Mouse (Mus musculus): ENCODE measurements around the gene Ano9. TPM values are rescaled to one million over a fixed set of nuclear protein-coding genes. Genes with fewer than 3 reads are reported as not detected.

Gene Ano9
- polyA plus RNA-seq, 1 experiment from 2014 or later = 2.1 TPM

DNA sequence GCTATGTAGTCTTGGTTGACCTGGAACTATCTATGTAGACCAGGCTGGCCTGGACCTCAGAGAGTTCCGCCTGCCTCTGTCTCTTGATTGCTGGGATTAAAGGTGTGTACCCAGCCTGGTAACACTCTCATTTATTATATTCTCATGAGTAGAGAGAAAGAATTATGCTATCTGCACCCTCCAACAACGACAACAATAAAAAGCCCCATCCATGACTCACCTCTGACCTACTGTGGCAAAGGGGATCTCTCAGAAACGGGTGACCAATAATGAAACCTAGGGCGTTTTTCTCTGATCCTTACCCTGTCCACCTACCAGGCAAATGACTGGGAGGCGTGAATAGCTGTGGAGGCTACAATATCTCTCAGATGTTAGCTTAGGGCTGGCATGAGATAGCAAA is 20.4 kb downstream of the Ano9 start:
- H3K4me3 ChIP-seq = no peak overlapping the region
- no peak overlapping the region for H3K9ac ChIP-seq
- no peaks in the 10 kb centered on the region for H3K36me3 ChIP-seq
- no peaks in the 10 kb centered on the region for H3K9me3 ChIP-seq
- no peak for ATAC-seq (ENCODE audit: low FRiP score, low read depth)
- no peak overlapping the region for H3K4me2 ChIP-seq (replicated peaks)
- H3K27me3 ChIP-seq = peaks cover 56% of the 10 kb centered on the region
- H3K27ac ChIP-seq = no peak overlapping the region
- H3K4me1 ChIP-seq = peaks cover 19% of the 10 kb centered on the region
- WGBS = 78% methylated on average over 5 of the region's 5 CpGs

DNA sequence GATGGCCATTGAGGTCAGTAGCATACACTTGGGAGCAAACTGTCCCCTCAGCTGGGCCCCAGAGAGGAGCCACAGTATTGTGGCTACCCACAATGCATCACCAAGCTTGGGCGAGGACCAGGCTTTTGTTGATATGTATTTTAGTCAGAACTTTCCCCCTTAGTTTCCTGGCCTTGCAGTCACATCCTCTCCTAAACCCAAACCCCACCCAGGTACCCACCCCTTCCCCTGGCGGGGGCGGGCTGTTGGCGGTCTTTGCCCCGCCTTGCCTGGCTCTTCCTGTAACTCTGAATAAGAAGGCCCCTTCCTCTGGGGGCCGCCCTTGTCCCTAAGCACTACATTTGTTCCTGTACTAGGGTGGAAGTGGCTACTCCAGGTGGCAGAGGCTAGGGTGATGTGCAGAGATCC is 21.0 kb downstream of the Ano9 start:
- no peaks in the 10 kb centered on the region for H3K9me3 ChIP-seq
- H3K4me3 ChIP-seq = no peak overlapping the region
- H3K36me3 ChIP-seq = no peaks in the 10 kb centered on the region
- H3K27ac ChIP-seq = no peak overlapping the region
- 48% methylated on average over 6 of the region's 6 CpGs for WGBS
- peak overlapping the region; percentile 7; the same call in 1 of the 2 replicates for H3K4me2 ChIP-seq (replicated peaks)
- no peak overlapping the region for H3K9ac ChIP-seq
- H3K4me1 ChIP-seq = peaks cover 21% of the 10 kb centered on the region
- peaks cover 56% of the 10 kb centered on the region for H3K27me3 ChIP-seq
- ATAC-seq (ENCODE audit: low FRiP score, low read depth) = no peak

- no peak overlapping the region for H3K9ac ChIP-seq
- no peak for ATAC-seq (ENCODE audit: low FRiP score, low read depth)
- H3K9me3 ChIP-seq = no peaks in the 10 kb centered on the region
- no peak overlapping the region for H3K4me3 ChIP-seq
- H3K27me3 ChIP-seq = peaks cover 56% of the 10 kb centered on the region
- H3K4me1 ChIP-seq = peaks cover 21% of the 10 kb centered on the region
- no peaks in the 10 kb centered on the region for H3K36me3 ChIP-seq
- peak overlapping the region; percentile 7; the same call in 1 of the 2 replicates for H3K4me2 ChIP-seq (replicated peaks)
- H3K27ac ChIP-seq = no peak overlapping the region
- 73% methylated on average over 6 of the region's 6 CpGs for WGBS
Measured at GRCm38 (mm10) chr7:141096021-141096420, 21.6 kb downstream of the Ano9 start.

DNA sequence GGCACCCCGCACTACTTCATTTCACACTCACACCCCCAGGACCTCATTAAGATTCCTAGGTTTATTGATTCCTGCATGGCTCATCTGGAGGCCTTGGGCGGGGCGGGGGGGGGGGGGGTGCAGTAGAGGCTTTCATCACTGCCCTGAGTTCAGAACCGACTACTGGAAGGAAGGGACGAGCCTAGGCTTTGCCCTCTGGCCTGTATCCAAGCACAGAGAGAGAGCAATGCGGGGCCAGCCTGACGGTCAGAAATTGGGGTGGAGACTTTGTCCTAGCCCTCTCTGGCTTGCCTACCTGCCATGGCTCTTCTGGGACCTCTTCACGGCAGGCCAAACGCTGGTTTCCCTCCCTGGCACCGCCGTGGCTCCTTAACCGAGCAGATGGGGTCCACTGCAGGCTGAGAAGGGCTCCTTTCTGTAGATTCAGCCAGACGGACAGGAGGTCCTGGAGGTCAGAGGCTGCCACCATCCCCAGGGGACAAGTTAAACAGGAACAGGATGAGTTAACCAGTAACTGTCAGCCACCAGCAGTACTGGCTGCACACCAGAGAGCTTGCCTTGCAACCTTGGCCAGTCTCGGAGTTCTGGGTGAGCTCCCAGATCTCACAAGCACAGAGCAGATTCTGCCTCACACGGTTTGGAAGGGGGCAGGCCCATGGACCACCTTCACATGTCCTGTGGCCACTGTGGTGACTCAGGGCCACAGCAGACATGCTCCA is 23.0 kb downstream of the Ano9 start:
- Histone ChIP-seq H3K27ac (no peak overlapping the region), H3K36me3 (no peaks in the 10 kb centered on the region), H3K4me2 (replicated peaks) (no peak overlapping the region), H3K4me1 (peaks cover 12% of the 10 kb centered on the region), H3K9ac (no peak overlapping the region), H3K27me3 (peaks cover 56% of the 10 kb centered on the region), H3K9me3 (no peaks in the 10 kb centered on the region), H3K4me3 (no peak overlapping the region)
- no peak for ATAC-seq (ENCODE audit: low FRiP score, low read depth)
- 56% methylated on average over 15 of the region's 15 CpGs for whole genome bisulfite sequencing

DNA sequence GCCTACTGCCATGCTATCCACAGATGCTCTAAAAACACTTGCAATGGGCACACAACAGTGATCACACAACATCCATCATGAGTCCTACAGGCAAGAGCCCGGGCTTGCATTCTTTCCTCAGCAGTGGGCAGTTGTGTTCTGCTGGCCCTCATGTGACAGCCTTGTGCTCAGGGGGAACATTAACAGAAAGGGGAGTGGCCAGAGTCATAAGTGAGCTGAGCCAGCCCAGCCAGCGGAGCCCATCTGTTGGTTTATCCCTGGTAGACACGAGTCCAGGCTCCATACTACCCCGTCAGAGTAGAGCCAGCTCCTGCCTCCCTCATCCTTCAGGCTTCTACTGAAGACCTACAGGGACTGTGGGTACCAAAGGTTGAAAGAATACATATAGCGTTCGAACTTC is 23.7 kb downstream of the Ano9 start:
- 80% methylated on average over 6 of the region's 6 CpGs for WGBS
- Histone ChIP-seq H3K4me2 (replicated peaks) (no peak overlapping the region), H3K4me3 (no peak overlapping the region), H3K27ac (no peak overlapping the region), H3K27me3 (peaks cover 56% of the 10 kb centered on the region), H3K36me3 (no peaks in the 10 kb centered on the region), H3K4me1 (peaks cover 9% of the 10 kb centered on the region), H3K9me3 (no peaks in the 10 kb centered on the region), H3K9ac (no peak overlapping the region)
- ATAC-seq (ENCODE audit: low FRiP score, low read depth) = no peak

- no peaks in the 10 kb centered on the region for H3K36me3 ChIP-seq
- WGBS = 5% methylated on average over 37 of the region's 37 CpGs
- H3K9me3 ChIP-seq = no peaks in the 10 kb centered on the region
- ATAC-seq (ENCODE audit: low FRiP score, low read depth) = peak; percentile 81; the same call in 1 of the 2 replicates
- no peak overlapping the region for H3K9ac ChIP-seq
- H3K4me3 ChIP-seq = peak overlapping the region; percentile 27
- H3K4me2 ChIP-seq (replicated peaks) = peak overlapping the region; percentile 60
- H3K27ac ChIP-seq = no peak overlapping the region
- peaks cover 61% of the 10 kb centered on the region for H3K27me3 ChIP-seq
- peaks cover 20% of the 10 kb centered on the region for H3K4me1 ChIP-seq
Measured at GRCm38 (mm10) chr7:141092051-141092735, 25.4 kb downstream of the Ano9 start.

DNA sequence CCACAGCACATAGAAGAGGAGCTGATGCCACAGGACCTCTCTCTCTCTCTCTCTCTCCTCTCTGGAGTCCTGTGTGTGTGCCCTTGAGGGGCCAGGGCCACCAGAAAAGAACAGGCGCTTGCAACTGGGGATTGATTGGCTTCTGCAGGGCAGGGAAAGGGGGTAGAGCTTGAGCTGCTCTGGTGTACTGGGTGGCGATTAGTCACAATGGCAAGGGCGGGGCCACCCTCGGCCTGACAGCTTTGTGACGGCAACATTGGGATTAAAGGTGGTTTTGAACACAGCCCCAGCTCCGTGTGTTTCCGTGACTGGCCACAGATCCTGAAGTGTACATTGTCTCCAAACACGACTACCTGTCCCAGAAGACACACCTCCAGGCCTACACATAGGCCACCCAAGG is 27.4 kb downstream of the Ano9 start:
- H3K9me3 ChIP-seq = no peaks in the 10 kb centered on the region
- no peak for ATAC-seq (ENCODE audit: low FRiP score, low read depth)
- H3K4me2 ChIP-seq (replicated peaks) = no peak overlapping the region
- no peak overlapping the region for H3K27ac ChIP-seq
- H3K4me1 ChIP-seq = peaks cover 20% of the 10 kb centered on the region
- no peaks in the 10 kb centered on the region for H3K36me3 ChIP-seq
- no peak overlapping the region for H3K9ac ChIP-seq
- WGBS = 72% methylated on average over 8 of the region's 8 CpGs
- no peak overlapping the region for H3K4me3 ChIP-seq
- H3K27me3 ChIP-seq = peaks cover 66% of the 10 kb centered on the region

DNA sequence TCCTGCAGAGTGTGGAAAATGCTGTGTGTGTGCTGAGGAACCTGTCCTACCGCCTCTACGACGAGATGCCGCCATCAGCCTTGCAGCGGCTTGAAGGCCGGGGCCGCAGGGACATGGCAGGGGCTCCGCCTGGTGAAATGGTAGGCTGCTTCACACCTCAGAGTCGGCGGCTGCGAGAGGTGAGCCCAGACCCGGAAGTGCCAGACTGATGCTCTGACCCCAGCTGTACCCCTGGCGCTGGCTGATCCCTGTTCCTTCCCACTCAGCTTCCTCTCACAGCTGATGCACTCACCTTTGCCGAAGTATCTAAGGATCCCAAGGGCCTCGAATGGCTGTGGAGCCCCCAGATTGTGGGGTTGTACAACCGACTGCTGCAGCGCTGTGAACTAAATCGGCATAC is 29.1 kb downstream of the Ano9 start:
- H3K9me3 ChIP-seq = no peaks in the 10 kb centered on the region
- H3K4me3 ChIP-seq = no peak overlapping the region
- H3K27me3 ChIP-seq = peaks cover 68% of the 10 kb centered on the region
- no peaks in the 10 kb centered on the region for H3K36me3 ChIP-seq
- H3K9ac ChIP-seq = no peak overlapping the region
- WGBS = 8% methylated on average over 18 of the region's 18 CpGs
- H3K4me2 ChIP-seq (replicated peaks) = 0 out of 2 replicates have a peak overlapping the region, but pooled peaks have one; percentile 30
- peaks cover 20% of the 10 kb centered on the region for H3K4me1 ChIP-seq
- ATAC-seq (ENCODE audit: low FRiP score, low read depth) = no peak
- no peak overlapping the region for H3K27ac ChIP-seq

GRCm38 (mm10) chr7:141087894-141088293 is 29.7 kb downstream of the Ano9 start:
- ATAC-seq (ENCODE audit: low FRiP score, low read depth) = no peak
- no peak overlapping the region for H3K9ac ChIP-seq
- H3K4me3 ChIP-seq = no peak overlapping the region
- 0 out of 2 replicates have a peak overlapping the region, but pooled peaks have one; percentile 30 for H3K4me2 ChIP-seq (replicated peaks)
- no peaks in the 10 kb centered on the region for H3K36me3 ChIP-seq
- no peak overlapping the region for H3K27ac ChIP-seq
- peaks cover 20% of the 10 kb centered on the region for H3K4me1 ChIP-seq
- H3K27me3 ChIP-seq = peaks cover 64% of the 10 kb centered on the region
- 28% methylated on average over 8 of the region's 8 CpGs for WGBS
- H3K9me3 ChIP-seq = no peaks in the 10 kb centered on the region

- Histone ChIP-seq H3K27ac (peak overlapping the region; percentile 61; the same call in 1 of the 2 replicates), H3K27me3 (peaks cover 25% of the 10 kb centered on the region), H3K4me3 (peak overlapping the region; percentile 35), H3K4me2 (replicated peaks) (peak overlapping the region; percentile 44), H3K9ac (peak overlapping the region; percentile 53), H3K36me3 (no peaks in the 10 kb centered on the region), H3K9me3 (no peaks in the 10 kb centered on the region), H3K4me1 (peaks cover 7% of the 10 kb centered on the region; the same call in 1 of the 2 replicates)
- ATAC-seq (ENCODE audit: low FRiP score, low read depth) = no peak
- WGBS = 22% methylated on average over 34 of the region's 34 CpGs
Measured at GRCm38 (mm10) chr7:141079481-141080449, 37.8 kb downstream of the Ano9 start.

DNA sequence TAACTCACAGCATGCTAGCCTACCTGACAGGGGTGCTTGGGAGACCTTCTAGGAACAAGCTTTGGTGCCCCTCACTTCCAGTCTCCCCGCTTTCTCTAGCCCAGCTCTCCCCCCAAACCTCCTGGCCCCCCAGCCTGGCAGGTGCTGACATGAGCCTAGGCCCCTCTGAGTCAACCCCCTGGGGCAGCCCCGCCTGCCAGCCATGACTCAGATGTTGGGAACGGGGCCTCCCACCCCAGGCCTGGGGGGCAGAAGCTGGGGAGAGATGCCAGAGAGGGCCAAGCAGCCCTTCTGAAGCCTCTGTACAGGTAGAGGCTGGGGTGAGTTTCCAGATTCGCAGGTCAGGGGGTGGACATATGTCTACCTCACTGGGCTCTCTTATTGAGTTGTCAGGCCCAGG is 38.7 kb downstream of the Ano9 start:
- Histone ChIP-seq H3K4me1 (peaks cover 7% of the 10 kb centered on the region; the same call in 1 of the 2 replicates), H3K4me2 (replicated peaks) (peak overlapping the region; percentile 44; the same call in 1 of the 2 replicates), H3K9me3 (no peaks in the 10 kb centered on the region), H3K4me3 (no peak overlapping the region), H3K27me3 (peaks cover 24% of the 10 kb centered on the region), H3K27ac (no peak overlapping the region; the same call in 1 of the 2 replicates), H3K9ac (no peak overlapping the region), H3K36me3 (no peaks in the 10 kb centered on the region)
- no peak for ATAC-seq (ENCODE audit: low FRiP score, low read depth)
- 75% methylated on average over 4 of the region's 4 CpGs for WGBS

Data from limb, embryonic 13.5 days (tissue).